Mouse (Mus musculus): ENCODE data around the gene Itih2. TPM values are rescaled to one million over a fixed set of nuclear protein-coding genes. Genes with fewer than 3 reads are reported as not detected.

Itih2 gene
- total RNA-seq, 2 experiments from 2014 or later = 2.1 to 2.7 TPM

DNA sequence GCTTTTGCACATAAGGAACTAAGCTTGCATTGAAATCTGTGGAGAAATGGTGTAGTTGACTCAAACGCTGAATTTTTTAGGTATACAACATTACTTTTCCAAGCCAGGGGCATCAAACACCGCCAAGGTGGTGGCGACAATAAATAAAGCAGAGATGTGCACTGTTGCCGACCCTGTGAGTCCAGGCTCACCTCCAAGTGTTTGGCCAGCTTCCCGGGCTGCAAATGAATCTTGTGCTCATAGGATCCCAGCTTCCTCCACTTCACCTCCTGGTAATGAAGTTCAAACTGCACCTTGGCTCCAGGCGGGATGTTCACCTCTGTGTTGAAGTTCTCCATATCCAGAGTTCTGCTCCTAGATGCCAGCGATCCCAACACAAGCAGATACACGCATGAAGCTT is 11.9 kb downstream of the Itih2 start:
- DNase-seq (ENCODE audit: low spot score in 2 of 2) = no peak

- DNase-seq (ENCODE audit: low spot score in 2 of 2) = no peak
These were observed 12.4 kb downstream of the Itih2 start for GRCm38 (mm10) chr2:10118751-10119150.

DNA sequence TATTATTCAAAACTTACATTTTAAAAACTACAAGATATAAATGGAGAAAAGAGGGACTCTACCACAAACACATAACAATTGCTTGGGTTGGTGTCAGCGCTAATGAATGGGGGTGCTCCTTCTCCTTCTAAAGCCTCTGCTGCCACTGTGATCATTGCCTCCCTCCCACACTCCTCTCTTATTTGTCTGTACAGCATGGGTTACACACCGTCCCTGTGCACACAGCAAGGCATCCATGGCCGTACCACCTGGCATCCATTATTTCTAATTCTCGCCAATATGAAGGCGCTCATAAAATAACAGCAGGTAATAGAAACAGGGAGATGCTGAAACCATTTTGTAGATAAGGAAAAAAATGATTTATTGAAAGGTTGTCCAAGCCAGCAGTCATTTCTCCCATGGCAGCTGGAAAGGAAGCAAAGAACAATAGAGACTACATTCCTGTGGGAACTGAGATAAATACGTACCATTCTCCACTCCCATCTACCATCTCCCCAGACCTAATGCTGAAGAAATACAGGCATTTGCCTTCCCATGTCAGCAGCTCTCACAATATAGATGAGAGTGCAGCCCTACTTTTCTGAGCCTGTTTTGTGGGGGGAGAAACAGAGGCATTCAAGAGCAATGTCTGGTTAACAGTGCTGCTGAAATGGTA is 22.5 kb downstream of the Itih2 start:
- no peak for DNase-seq (ENCODE audit: low spot score in 2 of 2)

- peak; percentile 63 to 70 for DNase-seq (ENCODE audit: low spot score in 2 of 2)
These were observed 30.0 kb downstream of the Itih2 start for GRCm38 (mm10) chr2:10101180-10101579.

- no peak for DNase-seq (ENCODE audit: low spot score in 2 of 2)
These were observed 30.7 kb downstream of the Itih2 start for GRCm38 (mm10) chr2:10100471-10100870.

DNA sequence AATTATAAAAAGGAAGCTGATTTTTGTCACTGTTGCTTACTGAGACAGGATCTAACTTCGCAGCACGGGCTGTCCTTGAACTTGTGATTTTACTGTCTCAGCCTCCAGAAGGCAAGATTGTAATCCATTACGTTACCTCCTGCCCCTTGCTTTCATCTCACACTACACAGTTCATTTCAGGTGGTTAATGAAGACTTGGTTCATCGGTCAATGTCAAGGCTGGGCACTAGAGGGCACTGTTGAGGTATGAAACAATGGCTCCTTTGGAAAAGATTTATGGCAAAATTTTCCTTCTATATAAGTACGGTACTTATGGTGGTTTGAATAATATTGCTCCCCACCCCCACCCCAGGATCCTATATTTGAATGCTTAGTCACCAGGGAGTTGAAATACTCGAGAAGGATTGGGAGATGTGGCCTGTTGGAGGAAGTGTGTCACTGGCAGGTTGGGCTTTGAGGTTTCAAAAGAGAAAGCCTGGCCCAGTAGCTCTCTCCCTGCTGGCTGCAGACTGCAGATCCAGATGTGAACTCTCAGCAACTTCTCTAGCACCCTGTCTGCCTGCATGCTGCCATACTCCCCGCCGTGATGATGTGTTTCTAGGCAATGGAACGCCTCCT is 32.5 kb downstream of the Itih2 start:
- DNase-seq (ENCODE audit: low spot score in 2 of 2) = peak; percentile 69 to 71

DNA sequence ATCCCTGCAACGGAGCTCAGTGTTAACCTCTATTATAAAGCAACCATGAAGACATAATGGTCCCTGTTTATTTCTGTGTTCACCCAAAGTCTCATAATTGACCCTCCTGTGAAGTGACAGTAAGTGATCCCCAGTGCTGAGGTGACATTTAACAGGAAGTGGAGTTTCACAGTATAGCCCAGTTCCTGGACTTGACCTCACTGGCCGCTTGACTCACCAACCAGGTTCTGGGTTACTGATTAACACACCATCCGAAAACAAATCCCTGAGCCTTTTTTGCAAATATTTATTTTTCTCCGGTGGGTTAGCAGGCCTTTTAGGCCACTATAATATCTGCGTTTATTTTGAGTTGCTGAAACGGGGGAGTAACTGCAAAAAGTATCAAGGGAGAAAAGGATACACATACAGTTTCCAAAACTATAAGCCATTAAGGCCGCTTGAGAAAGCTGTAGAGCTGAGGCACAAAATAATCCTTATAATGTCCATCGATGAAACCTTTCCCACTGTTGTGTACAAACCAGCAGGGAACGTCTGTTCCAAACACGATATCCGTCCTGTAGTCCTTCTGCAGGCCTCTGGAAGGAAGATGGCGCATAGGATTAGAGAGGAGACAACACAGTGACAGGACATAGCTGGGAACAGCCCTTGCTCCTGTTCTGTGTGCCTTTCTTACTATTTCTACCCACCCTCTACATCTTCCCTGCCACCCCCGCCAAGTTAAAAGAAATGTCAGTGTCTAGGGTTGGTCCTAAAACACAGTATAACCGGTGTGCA is 36.7 kb downstream of the Itih2 start:
- DNase-seq (ENCODE audit: low spot score in 2 of 2) = no peak

GRCm38 (mm10) chr2:10087256-10087850 is 43.8 kb downstream of the Itih2 start:
- DNase-seq (ENCODE audit: low spot score in 2 of 2) = no peak

DNA sequence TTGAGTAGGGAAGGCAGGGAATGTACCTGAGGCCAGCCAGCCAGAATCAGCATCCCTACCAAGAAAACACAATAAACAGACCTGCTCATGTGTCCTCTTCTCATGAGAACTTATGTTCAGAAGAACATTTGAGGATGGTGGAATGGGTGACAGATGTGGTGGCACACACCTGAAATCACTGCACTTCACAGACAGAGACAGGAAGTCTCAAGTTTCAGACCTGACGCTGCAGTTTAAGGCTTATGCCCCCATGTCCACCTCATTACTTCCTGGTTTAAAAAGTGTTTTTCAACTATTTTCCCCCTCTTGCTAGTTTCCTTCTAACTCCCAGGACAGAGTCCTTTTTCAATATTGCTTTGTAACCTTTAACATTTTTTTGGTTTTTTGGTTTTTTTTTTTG is 48.5 kb downstream of the Itih2 start:
- DNase-seq (ENCODE audit: low spot score in 2 of 2) = no peak

DNA sequence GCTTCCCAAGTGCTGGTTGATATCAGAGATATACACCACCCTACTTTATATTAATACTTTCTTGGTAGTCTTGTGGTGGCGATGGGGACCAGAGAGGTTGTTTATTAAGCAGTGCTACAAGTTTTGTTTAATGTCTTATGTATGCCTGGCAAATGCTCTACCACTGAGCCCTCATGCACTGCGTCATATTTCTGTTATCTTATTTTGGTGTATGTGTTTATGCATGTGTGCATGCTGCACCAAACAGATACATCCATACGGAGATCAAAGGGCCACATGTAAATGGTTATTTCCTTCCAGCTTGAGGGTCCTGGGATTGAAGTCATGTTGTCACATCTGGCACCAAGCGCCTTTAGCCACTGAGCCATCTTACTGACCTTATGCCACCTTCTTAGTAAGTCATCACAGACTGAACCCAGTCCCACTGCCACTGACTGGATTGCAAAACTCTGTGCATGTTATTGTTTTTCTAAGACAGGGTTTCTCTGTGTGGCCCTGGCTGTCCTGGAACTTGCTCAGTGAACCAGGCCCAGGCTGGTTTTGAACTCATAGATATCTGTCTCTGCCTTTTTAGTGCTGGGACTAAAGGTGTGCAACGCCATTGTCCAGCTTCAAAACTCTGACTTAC is 49.6 kb downstream of the Itih2 start:
- no peak for DNase-seq (ENCODE audit: low spot score in 2 of 2)

- peak; percentile 96 to 97 for DNase-seq (ENCODE audit: low spot score in 2 of 2)
These were observed 50.7 kb downstream of the Itih2 start, which contains the start of the genes Atp5c1 and Kin for GRCm38 (mm10) chr2:10080310-10081010. TSS of gene Atp5c1 (minus strand) at chr2:10080510. TSS of gene Kin (plus strand) at chr2:10080593.

DNA sequence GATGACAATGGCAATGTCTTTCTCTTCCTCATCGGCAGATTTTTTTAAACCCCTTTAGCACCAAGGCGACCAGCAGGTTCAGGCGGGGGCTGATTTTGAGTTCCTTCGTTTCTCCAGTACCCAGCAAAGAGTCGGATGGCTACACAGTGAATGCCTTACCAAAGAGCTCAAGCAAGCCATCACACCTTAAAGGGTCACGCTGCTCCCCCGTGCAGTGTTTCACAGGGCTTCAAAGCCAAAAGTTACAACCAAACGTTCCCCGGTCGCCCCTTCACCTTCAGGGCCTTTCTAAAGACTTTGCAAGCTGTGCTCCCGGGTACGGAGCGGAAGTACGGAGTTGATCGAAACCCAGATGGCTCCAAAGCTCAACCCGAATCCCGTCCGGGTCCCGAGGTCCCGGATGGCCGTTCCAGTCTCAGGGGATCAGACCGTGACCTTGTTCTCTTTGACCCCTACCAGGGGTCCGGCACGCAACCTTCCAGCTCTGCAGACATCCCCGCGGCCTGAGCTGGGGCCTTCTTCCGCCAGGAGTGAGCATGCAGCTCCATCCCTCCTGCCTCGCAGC is 51.4 kb downstream of the Itih2 start:
- no peak for DNase-seq (ENCODE audit: low spot score in 2 of 2)

DNA sequence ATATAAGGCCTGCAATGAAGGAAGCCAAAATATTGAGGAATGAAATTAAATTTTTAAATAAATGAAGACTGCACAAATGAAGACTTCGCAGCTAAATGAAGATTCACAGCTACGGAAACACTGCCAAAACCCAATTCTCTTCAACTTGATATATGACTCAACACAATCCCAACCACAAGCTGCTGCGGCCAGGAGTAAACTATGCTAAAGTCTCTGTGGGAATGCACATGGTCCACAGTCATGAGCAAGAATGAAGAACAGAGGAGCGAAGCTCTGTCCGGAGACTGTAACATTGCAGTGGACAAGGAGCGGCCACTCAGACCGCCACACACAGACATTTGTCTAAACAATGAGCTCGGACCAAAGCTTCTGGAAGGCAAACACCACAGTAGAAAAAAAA is 54.5 kb downstream of the Itih2 start:
- DNase-seq (ENCODE audit: low spot score in 2 of 2) = no peak

DNA sequence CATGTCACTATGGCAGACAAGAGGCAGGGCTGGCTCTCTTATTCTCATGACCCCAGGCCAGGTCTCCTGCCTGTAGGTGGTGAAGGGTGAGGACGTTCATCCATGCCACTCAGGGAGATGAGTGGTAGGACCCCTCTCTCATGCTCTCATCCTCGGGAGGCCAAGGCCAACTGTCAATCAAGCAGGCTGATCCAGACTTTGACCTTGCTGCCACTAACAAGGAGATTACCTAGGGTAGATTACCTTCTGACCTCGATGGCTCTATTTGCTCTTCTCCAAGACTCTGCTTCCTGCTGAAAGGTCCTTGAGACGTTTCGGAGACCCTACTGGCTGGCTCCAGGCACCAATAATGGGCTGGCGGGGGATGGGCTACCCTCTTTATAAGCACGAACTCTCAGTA is 56.7 kb downstream of the Itih2 start:
- no peak for DNase-seq (ENCODE audit: low spot score in 2 of 2)

DNA sequence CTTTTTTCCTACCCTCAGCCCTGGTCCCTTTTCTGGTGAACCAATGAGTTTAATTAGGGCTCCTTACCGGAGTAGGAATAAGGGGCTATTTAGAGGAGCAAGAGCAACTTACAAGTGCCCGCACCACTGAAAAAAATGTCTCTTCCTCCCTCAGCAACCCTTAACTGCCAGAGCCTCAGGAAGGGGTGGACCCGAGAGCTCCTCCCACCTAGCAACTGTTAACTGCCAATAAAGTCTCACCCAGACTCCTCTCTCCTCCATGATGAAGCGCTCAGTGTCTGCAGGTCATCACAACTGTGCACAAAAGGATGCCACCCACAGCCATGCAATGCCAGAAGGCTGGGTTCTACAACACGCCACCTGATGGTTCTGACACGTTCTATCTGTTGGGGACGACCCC is 59.4 kb downstream of the Itih2 start:
- no peak for DNase-seq (ENCODE audit: low spot score in 2 of 2)

GRCm38 (mm10) chr2:10058836-10059235 is 72.4 kb downstream of the Itih2 start:
- no peak for DNase-seq (ENCODE audit: low spot score in 2 of 2)

DNA sequence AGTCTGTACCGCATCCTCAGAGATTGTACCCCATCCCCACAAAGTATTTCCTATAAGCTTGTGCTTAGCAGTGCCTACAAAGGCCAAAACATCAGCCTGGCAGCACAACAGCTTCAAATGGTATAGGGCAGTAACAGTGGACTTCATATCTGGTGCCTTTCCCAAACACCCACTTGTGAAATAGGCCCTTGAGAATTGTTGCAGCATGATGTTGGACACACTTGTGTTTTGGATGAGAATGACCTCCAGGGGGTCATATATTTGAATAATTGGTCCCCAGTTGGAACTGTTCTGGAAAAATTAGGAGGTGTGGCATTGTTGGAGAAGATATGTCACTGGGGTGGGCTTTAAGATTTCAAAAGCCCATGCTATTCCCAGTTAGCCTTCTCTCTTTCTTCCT is 79.2 kb downstream of the Itih2 start:
- DNase-seq (ENCODE audit: low spot score in 2 of 2) = no peak

DNA sequence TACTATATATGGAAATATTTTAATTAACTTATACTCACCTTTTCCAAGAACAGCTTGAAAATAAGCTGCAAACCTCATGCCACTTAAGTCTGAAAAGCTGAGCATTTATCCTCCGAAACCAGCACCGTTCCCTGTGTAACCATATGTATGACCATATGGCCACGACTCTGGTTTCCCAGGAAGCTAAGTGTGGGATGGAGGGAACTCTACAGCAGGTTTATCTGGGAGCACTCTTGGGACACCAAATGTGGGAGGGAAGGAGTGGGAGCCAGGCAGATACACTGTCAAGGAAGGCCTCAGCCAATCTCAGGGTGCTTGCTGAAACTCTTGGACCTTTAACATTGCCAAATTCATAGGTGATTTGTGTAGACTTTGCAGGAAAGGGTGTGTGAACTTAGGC is 80.3 kb downstream of the Itih2 start:
- DNase-seq (ENCODE audit: low spot score in 2 of 2) = no peak

DNA sequence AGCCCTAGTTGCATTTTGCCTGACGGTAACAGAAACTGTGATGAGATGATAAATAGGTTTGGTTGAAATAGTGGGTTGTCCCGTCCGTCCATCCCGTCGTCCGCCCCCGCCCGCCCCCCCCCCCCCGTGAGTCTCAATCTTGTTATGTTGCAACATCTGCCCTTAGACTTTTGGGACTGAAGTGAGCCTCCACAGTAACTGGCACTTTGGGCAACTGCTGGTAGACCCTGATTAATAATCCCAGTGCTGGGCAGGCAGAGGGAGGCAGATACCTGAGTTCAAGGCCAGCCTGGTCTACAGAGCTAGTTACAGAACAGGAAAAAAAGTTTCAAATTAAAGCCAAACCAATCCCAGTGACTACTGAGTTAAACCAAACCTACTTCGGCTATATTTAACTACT is 81.7 kb downstream of the Itih2 start:
- no peak for DNase-seq (ENCODE audit: low spot score in 2 of 2)

DNA sequence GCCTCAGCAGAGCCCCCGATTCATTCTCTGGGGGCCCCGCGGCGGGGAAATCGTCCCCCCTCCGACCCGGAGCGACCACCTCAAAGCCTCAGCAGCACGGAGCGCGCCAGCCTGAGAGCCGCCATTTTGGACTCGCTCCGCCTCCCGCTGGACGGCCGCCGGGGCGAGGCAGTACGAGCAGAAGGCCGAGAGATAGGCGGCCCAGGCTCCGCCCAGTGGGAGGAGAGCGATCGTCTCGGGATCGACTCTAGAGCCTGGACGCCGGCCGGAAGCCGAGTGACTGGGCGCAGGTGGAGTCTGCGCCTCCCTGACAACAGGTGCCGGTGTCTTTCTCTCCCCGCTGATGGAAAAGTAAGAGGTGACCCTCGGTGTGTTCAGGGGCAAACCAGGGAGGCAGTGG is 82.7 kb downstream of the Itih2 start, which contains the start of gene Taf3:
Gene Taf3, minus strand, starts transcription at position 136 of the 400 bp plus-strand sequence.
- DNase-seq (ENCODE audit: low spot score in 2 of 2) = peak; percentile 92 to 96
